Mouse (Mus musculus) adrenal gland, postnatal 14 days (tissue): ENCODE results near the gene Aoc2. TPM values are rescaled to one million over a fixed set of nuclear protein-coding genes. Genes with fewer than 3 reads are reported as not detected.
A peak's percentile ranks its signal among the peaks of the same experiment; 100 is the strongest.
"Not testable (repeated sequence)": the region's sequence is repeated elsewhere in the genome, so short reads cannot be mapped to it uniquely, and the experiment has no call there.

Source experiments
- DNase-seq: peaks from one replicate; pipeline ENCODE4 v3.0.0; 2021; ENCODE audit warnings: mixed read lengths
- microRNA-seq, 2 experiments: library from miRNA; unstranded; fragments of <30 nt; microRNA quantifications; one replicate each; pipeline ENCODE4 v1.2.0; 2021
- total RNA-seq: library from RNA; stranded (reverse); gene quantifications from 2 replicates; pipeline ENCODE4 v1.2.3, GENCODE M21; 2021

Gene Aoc2
- total RNA-seq, 1 experiment from 2014 or later = 7.3 TPM

DNA sequence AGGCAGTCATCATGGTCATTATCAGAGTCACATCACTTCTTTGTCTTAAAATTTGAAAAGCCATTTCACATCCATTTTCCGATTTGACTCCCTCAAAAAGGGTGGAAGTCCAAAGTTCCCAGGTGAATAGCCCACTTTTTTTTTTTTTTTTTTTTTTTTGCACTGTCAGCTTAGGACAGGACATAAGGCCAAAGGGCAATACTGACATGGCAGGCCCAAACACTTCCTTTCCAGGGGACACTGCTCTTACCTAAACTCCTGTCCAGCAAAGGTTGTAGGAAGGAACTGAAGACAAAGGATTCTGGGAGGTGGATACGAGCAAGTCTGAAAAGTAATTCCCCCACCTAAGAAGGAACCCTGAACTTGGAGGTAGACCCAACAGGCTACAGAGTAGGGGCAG, 31.1 kb downstream of the Aoc2 start:
- no peak for DNase-seq

DNA sequence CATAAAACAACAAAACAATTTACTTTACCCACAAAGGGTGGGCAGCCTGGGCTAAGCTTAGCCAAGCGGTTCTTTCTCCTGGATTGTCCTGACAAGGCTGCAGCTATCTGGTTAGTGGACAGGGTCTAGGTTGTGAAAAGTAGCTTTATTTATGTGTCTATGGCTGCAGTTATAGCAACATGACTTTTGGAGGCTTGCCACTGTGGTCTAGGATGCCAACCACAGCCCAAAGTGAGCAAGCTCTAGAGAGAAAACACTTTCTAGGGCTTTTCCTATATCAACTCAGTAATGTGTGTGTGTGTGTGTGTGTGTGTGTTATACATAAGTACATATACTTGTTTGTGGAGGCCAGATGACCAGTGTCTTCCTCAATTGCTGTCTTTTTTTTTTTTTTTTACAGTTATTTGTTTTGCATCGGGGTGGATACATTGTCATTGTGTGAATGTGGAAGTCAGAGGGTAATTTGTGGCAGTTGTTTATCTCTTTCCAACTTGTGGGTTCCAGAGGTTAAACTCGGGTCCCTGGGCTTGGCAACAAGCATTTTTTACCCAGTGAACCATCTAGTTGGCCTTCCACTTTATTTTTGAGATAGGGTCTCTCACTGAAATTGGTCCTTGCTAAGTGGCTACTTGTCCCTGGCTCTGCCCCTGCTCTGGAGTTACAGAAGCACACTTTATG, 32.8 kb downstream of the Aoc2 start:
- peak; percentile 48 for DNase-seq

DNA sequence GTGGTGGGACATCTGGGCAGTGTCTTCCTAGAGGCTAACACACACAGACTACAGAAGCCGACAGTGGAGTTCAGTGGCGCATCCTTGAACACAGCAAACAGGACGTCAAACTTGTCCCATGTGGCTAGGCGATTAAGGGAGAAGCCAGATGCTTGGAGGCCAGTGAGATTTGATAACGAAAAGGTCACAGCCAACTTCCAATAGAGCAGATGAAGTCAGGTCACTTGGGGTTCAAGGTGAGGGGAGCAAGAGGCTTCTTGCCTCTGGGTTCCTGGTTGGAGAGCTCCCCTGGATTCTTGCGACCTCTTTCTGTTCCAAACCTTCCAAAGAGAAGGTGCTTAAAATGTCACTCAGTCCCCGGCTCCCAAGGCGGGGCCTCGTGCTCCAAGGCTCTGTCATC, 34.9 kb downstream of the Aoc2 start:
- DNase-seq = peak; percentile 46

DNA sequence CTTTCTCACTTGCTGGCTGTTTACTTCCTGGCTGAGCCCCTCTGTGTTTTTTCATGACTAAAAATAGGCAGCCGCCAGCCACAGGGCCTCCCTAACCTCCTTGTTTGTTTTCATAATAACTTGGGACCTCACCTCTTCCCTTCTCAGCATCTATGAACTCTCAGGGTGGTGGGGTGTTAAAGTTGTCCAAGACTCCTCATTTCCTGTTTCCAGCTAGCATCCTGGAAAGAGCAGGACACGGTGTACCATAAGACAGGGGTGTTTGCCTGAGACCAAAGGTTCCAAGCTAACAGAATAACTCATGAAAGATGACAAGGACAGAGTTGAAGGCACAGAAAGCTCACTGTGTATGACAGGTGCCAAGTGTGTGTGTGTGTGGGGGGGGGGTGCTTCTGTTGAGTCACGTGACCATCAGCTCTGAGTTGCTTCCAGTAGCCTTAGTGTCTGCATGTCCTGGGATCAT, 35.8 kb downstream of the Aoc2 start:
- DNase-seq = peak; percentile 45

DNA sequence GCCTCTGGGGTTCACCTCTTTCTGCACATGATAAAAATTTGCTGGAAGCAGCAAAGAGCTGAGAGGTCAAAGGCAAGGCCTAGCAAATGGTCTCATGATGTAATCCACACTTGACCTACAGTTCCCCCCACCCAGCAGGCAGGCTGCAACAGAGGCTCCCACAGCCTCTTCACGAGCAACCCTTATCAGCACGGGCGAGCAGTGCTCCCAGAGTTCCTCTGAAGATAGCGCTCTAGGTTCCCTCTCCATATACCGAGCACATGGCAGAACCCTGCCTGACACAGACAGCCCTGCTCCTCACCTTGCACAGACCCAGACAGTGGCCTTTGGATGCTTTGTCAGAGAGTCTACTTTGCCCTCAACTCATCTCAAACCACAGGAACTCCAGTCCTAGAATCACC, 39.7 kb downstream of the Aoc2 start:
- DNase-seq = no peak

DNA sequence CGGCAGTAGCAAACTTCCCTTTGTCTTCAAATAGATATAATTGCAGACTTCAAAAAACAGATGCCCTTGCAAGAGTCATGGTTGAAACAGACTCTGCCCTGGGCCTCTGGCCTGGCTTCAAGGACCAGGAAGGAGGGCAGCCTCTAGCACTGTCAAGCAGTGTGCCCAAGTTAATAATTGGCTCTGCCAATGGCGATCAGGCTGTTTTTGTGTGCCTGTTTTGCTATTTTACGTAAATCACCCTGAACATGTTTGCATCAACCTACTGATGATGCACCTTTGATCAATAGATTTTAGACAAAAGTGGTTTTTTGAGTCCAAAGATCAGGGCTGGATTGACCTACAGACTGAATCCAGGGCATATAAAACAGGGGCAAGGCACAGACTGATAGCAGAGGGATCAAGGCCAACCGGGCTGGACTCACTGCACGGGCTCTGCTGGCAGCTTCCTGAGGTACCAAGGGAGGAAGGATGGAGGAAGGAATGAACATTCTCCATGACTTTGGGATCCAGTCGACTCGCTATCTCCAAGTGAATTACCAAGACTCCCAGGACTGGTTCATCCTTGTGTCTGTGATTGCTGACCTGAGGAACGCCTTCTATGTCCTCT, 42.6 kb downstream of the Aoc2 start, which contains the start of gene G6pc:
Gene G6pc (plus strand): TSS at position 236 of the 610 bp plus-strand sequence.
- DNase-seq = peak; percentile 56

DNA sequence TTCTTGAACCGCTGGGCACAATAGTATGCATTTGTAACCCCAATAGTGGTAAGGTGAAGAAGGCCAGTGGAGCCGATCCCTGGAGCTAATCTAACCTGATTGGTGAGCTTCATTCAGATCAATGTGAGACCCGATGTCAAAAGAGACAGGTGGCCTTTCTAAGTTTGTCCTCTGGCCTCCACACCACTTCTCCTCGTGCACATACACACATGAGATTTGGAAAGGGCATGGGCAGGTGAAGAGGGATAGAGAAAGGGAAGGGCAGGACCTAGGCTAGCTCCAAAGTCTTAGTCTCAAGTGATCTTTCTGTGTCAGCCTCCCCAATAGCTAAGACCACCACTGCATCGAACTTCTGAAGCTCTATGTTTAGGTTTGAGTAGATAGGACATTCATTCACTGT, 45.3 kb downstream of the Aoc2 start:
- DNase-seq = no peak

DNA sequence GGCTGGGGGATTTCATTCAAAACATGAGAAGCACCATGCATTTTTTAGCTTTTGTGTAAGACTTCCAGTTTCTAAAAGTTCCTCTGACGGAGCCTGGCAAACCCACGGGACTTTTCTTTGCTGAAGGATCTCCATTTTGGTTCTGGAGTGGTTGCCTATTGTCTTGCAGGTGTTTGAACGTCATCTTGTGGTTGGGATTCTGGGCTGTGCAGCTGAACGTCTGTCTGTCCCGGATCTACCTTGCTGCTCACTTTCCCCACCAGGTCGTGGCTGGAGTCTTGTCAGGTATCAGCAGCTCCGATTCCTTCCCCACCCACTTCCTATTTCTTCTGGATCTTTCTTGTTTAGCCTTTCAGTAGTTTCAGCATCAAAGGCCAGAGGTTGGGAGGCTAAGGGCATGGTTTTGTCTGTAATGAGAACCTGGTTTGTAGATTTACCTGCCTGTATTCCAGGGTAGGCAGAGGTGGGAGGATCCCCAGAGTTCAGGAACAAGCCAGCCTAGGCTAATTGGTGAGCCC, 49.6 kb downstream of the Aoc2 start:
- DNase-seq = no peak

DNA sequence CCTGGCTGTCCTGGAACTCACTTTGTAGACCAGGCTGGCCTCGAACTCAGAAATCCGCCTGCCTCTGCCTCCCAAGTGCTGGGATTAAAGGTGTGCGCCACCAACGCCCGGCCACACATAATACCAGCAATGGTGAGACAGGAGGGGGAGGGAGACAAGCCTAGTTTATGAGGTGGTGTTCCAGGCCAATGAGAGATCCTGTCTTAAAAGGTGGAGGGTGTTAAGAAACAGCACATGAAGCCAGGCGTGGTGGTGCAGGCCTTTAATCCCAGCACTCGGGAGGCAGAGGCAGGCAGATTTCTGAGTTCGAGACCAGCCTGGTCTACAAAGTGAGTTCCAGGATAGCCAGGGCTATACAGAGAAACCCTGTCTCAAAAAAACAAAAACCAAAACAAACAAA, 53.3 kb downstream of the Aoc2 start:
- not testable (repeated sequence) for DNase-seq

DNA sequence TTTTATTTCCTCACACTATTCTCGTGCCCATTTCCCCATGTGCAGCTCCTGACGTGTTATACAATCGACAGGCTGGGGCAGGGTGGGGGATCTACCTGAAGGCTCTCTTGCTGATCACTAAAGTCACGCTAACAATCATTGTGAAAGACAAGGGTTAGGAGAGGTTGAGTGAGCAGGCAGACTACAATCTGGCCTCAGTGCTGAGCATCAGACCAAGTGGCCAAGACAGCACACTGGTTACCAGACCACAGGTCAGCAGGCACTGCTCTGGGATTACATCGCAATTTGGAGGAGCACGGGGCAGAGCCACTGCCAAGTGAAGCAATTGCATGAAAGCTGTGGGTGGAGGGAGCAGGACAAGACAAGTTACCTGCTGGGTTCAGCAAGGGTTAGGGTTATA, 54.1 kb downstream of the Aoc2 start:
- DNase-seq = peak; percentile 57

Small RNAs within 50 kb of the gene (microRNA-seq; reads per million reads assigned to microRNA genes)
- 0 reads per million in 2 experiments for gene Gm25593

Other genes starting within 250 kb of the Aoc2 start
- gene Hsd17b1, start 246.7 kb upstream of the Aoc2 start, total RNA-seq = 0.85 and 1.2 TPM in 2 replicates
- gene Coasy, start 242.5 kb upstream of the Aoc2 start, total RNA-seq = 87.7 and 97.6 TPM in 2 replicates
- gene Mlx, start 237.8 kb upstream of the Aoc2 start, total RNA-seq = 39.8 and 45.9 TPM in 2 replicates
- gene Psmc3ip, start 229.6 kb upstream of the Aoc2 start, total RNA-seq = 6.6 and 8.8 TPM in 2 replicates
- 53.7 and 56.0 TPM in 2 replicates for gene Retreg3, start 205.2 kb upstream of the Aoc2 start, total RNA-seq
- 45.9 and 48.6 TPM in 2 replicates for gene Tubg1, start 205.1 kb upstream of the Aoc2 start, total RNA-seq
- gene Tubg2, start 169.2 kb upstream of the Aoc2 start, total RNA-seq = 7.2 and 7.9 TPM in 2 replicates
- gene Cntnap1, start 154.5 kb upstream of the Aoc2 start, total RNA-seq = 10.9 and 13.5 TPM in 2 replicates
- 30.5 and 32.7 TPM in 2 replicates for gene Plekhh3, start 153.7 kb upstream of the Aoc2 start, total RNA-seq
- gene Ccr10, start 149.6 kb upstream of the Aoc2 start, total RNA-seq = 1.4 and 1.5 TPM in 2 replicates
- gene Ezh1, start 98.6 kb upstream of the Aoc2 start, total RNA-seq = 28.8 and 37.7 TPM in 2 replicates
- 107 and 145 TPM in 2 replicates for gene Ramp2, start 79.0 kb upstream of the Aoc2 start, total RNA-seq
- 116 and 120 TPM in 2 replicates for gene Vps25, start 71.4 kb upstream of the Aoc2 start, total RNA-seq
- gene Wnk4, start 64.5 kb upstream of the Aoc2 start, total RNA-seq = 3.4 and 3.6 TPM in 2 replicates
- gene Cntd1, start 46.1 kb upstream of the Aoc2 start, total RNA-seq = 0.44 and 0.86 TPM in 2 replicates
- 79.4 and 80.1 TPM in 2 replicates for gene Coa3, start 45.9 kb upstream of the Aoc2 start, total RNA-seq
- gene Becn1, start 22.8 kb upstream of the Aoc2 start, total RNA-seq = 135 and 147 TPM in 2 replicates
- gene Psme3, start 8.8 kb upstream of the Aoc2 start, total RNA-seq = 148 and 152 TPM in 2 replicates
- gene Aoc3, start 5.5 kb downstream of the Aoc2 start, total RNA-seq = 125 and 168 TPM in 2 replicates
- 8.4 and 26.4 TPM in 2 replicates for gene G6pc, start 42.5 kb downstream of the Aoc2 start, total RNA-seq
- gene Aarsd1, start 92.6 kb downstream of the Aoc2 start, total RNA-seq = 41.9 and 44.8 TPM in 2 replicates
- gene Gm27029, start 99.7 kb downstream of the Aoc2 start, total RNA-seq = 3.9 and 6.0 TPM in 2 replicates
- 19.6 and 20.9 TPM in 2 replicates for gene Rundc1, start 100.0 kb downstream of the Aoc2 start, total RNA-seq
- gene Ptges3l, start 100.3 kb downstream of the Aoc2 start, total RNA-seq = 3.2 and 5.3 TPM in 2 replicates
- 98.3 and 102 TPM in 2 replicates for gene Rpl27, start 117.2 kb downstream of the Aoc2 start, total RNA-seq
- gene Ifi35, start 123.3 kb downstream of the Aoc2 start, total RNA-seq = 29.0 and 29.6 TPM in 2 replicates
- 8.9 and 9.6 TPM in 2 replicates for gene Rnd2, start 139.9 kb downstream of the Aoc2 start, total RNA-seq
- 74.7 and 95.1 TPM in 2 replicates for gene Vat1, start 141.2 kb downstream of the Aoc2 start, total RNA-seq
- 4.9 and 6.6 TPM in 2 replicates for gene Brca1, start 226.9 kb downstream of the Aoc2 start, total RNA-seq
- 128 and 130 TPM in 2 replicates for gene Nbr1, start 227.1 kb downstream of the Aoc2 start, total RNA-seq